Mouse (Mus musculus): ENCODE measurements around the gene Gucd1. TPM values are rescaled to one million over a fixed set of nuclear protein-coding genes. Genes with fewer than 3 reads are reported as not detected.

Gene Gucd1
- polyA plus RNA-seq, 2 experiments, result 34.0 to 39.2 TPM

- TF ChIP-seq POLR2A (IDR thresholded peaks at IDR 0.05; ENCODE audit: borderline replicate concordance, extremely low read depth, insufficient read depth, insufficient read length), result no peak
- Histone ChIP-seq H3K4me2 (replicated peaks; ENCODE audit: low read depth, low read length, severe bottlenecking) (no peak overlapping the region), H3K4me1 (ENCODE audit: control insufficient read depth, insufficient read depth, low read length) (no peaks in the 10 kb centered on the region), H3K9me3 (ENCODE audit: control insufficient read depth, low read length) (no peaks in the 10 kb centered on the region), H3K27ac (replicated peaks; ENCODE audit: low read depth, low read length) (no peak overlapping the region), H3K4me3 (replicated peaks; ENCODE audit: low read length) (no peak overlapping the region), H3K27me3 (ENCODE audit: control insufficient read depth, insufficient read depth, low read length) (no peaks in the 10 kb centered on the region), H3K9ac (ENCODE audit: low read depth, low read length, severe bottlenecking) (no peak overlapping the region), H3K36me3 (ENCODE audit: control insufficient read depth, insufficient read depth, low read length) (no peaks in the 10 kb centered on the region)
- DNase-seq (ENCODE audit: low spot score) (no peak), ATAC-seq (ENCODE audit: low FRiP score, low read depth) (no peak)
- WGBS, result 26% methylated on average over 4 of the region's 4 CpGs
Observed at GRCm38 (mm10) chr10:75328201-75328704, 189.5 kb downstream of the Gucd1 start.

- no peaks in the 10 kb centered on the region for H3K36me3 ChIP-seq (ENCODE audit: control insufficient read depth, insufficient read depth, low read length)
- no peak overlapping the region for H3K4me3 ChIP-seq (replicated peaks; ENCODE audit: low read length)
- H3K27me3 ChIP-seq (ENCODE audit: control insufficient read depth, insufficient read depth, low read length), result no peaks in the 10 kb centered on the region
- no peaks in the 10 kb centered on the region for H3K4me1 ChIP-seq (ENCODE audit: control insufficient read depth, insufficient read depth, low read length)
- H3K4me2 ChIP-seq (replicated peaks; ENCODE audit: low read depth, low read length, severe bottlenecking), result no peak overlapping the region
- TF ChIP-seq POLR2A (IDR thresholded peaks at IDR 0.05; ENCODE audit: borderline replicate concordance, extremely low read depth, insufficient read depth, insufficient read length), result no peak
- 71% methylated on average over 11 of the region's 11 CpGs for WGBS
- no peak overlapping the region for H3K9ac ChIP-seq (ENCODE audit: low read depth, low read length, severe bottlenecking)
- DNase-seq (ENCODE audit: low spot score) (no peak), ATAC-seq (ENCODE audit: low FRiP score, low read depth) (no peak)
- H3K27ac ChIP-seq (replicated peaks; ENCODE audit: low read depth, low read length), result no peak overlapping the region
- H3K9me3 ChIP-seq (ENCODE audit: control insufficient read depth, low read length), result no peaks in the 10 kb centered on the region
Observed at GRCm38 (mm10) chr10:75327081-75327480, 190.7 kb downstream of the Gucd1 start.

- no peaks in the 10 kb centered on the region for H3K4me1 ChIP-seq (ENCODE audit: control insufficient read depth, insufficient read depth, low read length)
- DNase-seq (ENCODE audit: low spot score), result peak; percentile 44
- H3K27ac ChIP-seq (replicated peaks; ENCODE audit: low read depth, low read length), result no peak overlapping the region
- H3K9me3 ChIP-seq (ENCODE audit: control insufficient read depth, low read length), result no peaks in the 10 kb centered on the region
- no peak overlapping the region for H3K4me3 ChIP-seq (replicated peaks; ENCODE audit: low read length)
- no peak overlapping the region for H3K4me2 ChIP-seq (replicated peaks; ENCODE audit: low read depth, low read length, severe bottlenecking)
- no peak for TF ChIP-seq POLR2A (IDR thresholded peaks at IDR 0.05; ENCODE audit: borderline replicate concordance, extremely low read depth, insufficient read depth, insufficient read length)
- no peak overlapping the region for H3K9ac ChIP-seq (ENCODE audit: low read depth, low read length, severe bottlenecking)
- WGBS, result 74% methylated on average over 3 of the region's 3 CpGs
- H3K36me3 ChIP-seq (ENCODE audit: control insufficient read depth, insufficient read depth, low read length), result no peaks in the 10 kb centered on the region
- ATAC-seq (ENCODE audit: low FRiP score, low read depth), result no peak
- no peaks in the 10 kb centered on the region for H3K27me3 ChIP-seq (ENCODE audit: control insufficient read depth, insufficient read depth, low read length)
Observed at GRCm38 (mm10) chr10:75326553-75326952, 191.2 kb downstream of the Gucd1 start.

GRCm38 (mm10) chr10:75325821-75326220 is 192.0 kb downstream of the Gucd1 start:
- WGBS, result 93% methylated on average over 20 of the region's 23 CpGs
- no peaks in the 10 kb centered on the region for H3K27me3 ChIP-seq (ENCODE audit: control insufficient read depth, insufficient read depth, low read length)

GRCm38 (mm10) chr10:75324391-75324790 is 193.4 kb downstream of the Gucd1 start:
- no peak overlapping the region for H3K9ac ChIP-seq (ENCODE audit: low read depth, low read length, severe bottlenecking)
- DNase-seq (ENCODE audit: low spot score), result no peak

More at GRCm38 (mm10) chr10:75325821-75326220, 192.0 kb downstream of the Gucd1 start:
- no peak overlapping the region for H3K27ac ChIP-seq (replicated peaks; ENCODE audit: low read depth, low read length)
- H3K4me1 ChIP-seq (ENCODE audit: control insufficient read depth, insufficient read depth, low read length), result no peaks in the 10 kb centered on the region
- no peak for DNase-seq (ENCODE audit: low spot score)
- no peaks in the 10 kb centered on the region for H3K9me3 ChIP-seq (ENCODE audit: control insufficient read depth, low read length)
- TF ChIP-seq POLR2A (IDR thresholded peaks at IDR 0.05; ENCODE audit: borderline replicate concordance, extremely low read depth, insufficient read depth, insufficient read length), result no peak
- no peak overlapping the region for H3K9ac ChIP-seq (ENCODE audit: low read depth, low read length, severe bottlenecking)
- no peak overlapping the region for H3K4me3 ChIP-seq (replicated peaks; ENCODE audit: low read length)
- H3K36me3 ChIP-seq (ENCODE audit: control insufficient read depth, insufficient read depth, low read length), result no peaks in the 10 kb centered on the region
- no peak for ATAC-seq (ENCODE audit: low FRiP score, low read depth)
- H3K4me2 ChIP-seq (replicated peaks; ENCODE audit: low read depth, low read length, severe bottlenecking), result no peak overlapping the region

GRCm38 (mm10) chr10:75323986-75324385 is 193.8 kb downstream of the Gucd1 start:
- no peak for DNase-seq (ENCODE audit: low spot score)
- H3K4me3 ChIP-seq (replicated peaks; ENCODE audit: low read length), result no peak overlapping the region
- H3K27me3 ChIP-seq (ENCODE audit: control insufficient read depth, insufficient read depth, low read length), result no peaks in the 10 kb centered on the region
- no peaks in the 10 kb centered on the region for H3K4me1 ChIP-seq (ENCODE audit: control insufficient read depth, insufficient read depth, low read length)
- no peak for ATAC-seq (ENCODE audit: low FRiP score, low read depth)
- WGBS, result 82% methylated on average over 8 of the region's 8 CpGs
- TF ChIP-seq POLR2A (IDR thresholded peaks at IDR 0.05; ENCODE audit: borderline replicate concordance, extremely low read depth, insufficient read depth, insufficient read length), result no peak
- no peak overlapping the region for H3K27ac ChIP-seq (replicated peaks; ENCODE audit: low read depth, low read length)
- H3K36me3 ChIP-seq (ENCODE audit: control insufficient read depth, insufficient read depth, low read length), result no peaks in the 10 kb centered on the region
- no peak overlapping the region for H3K4me2 ChIP-seq (replicated peaks; ENCODE audit: low read depth, low read length, severe bottlenecking)
- H3K9me3 ChIP-seq (ENCODE audit: control insufficient read depth, low read length), result no peaks in the 10 kb centered on the region
- H3K9ac ChIP-seq (ENCODE audit: low read depth, low read length, severe bottlenecking), result no peak overlapping the region

More at GRCm38 (mm10) chr10:75324391-75324790, 193.4 kb downstream of the Gucd1 start:
- no peaks in the 10 kb centered on the region for H3K4me1 ChIP-seq (ENCODE audit: control insufficient read depth, insufficient read depth, low read length)
- ATAC-seq (ENCODE audit: low FRiP score, low read depth), result no peak
- H3K4me2 ChIP-seq (replicated peaks; ENCODE audit: low read depth, low read length, severe bottlenecking), result no peak overlapping the region
- H3K36me3 ChIP-seq (ENCODE audit: control insufficient read depth, insufficient read depth, low read length), result no peaks in the 10 kb centered on the region
- 67% methylated on average over 10 of the region's 10 CpGs for WGBS
- no peak for TF ChIP-seq POLR2A (IDR thresholded peaks at IDR 0.05; ENCODE audit: borderline replicate concordance, extremely low read depth, insufficient read depth, insufficient read length)
- no peaks in the 10 kb centered on the region for H3K9me3 ChIP-seq (ENCODE audit: control insufficient read depth, low read length)
- H3K4me3 ChIP-seq (replicated peaks; ENCODE audit: low read length), result no peak overlapping the region
- no peaks in the 10 kb centered on the region for H3K27me3 ChIP-seq (ENCODE audit: control insufficient read depth, insufficient read depth, low read length)
- no peak overlapping the region for H3K27ac ChIP-seq (replicated peaks; ENCODE audit: low read depth, low read length)

Measured in limb, embryonic 14.5 days (tissue).